Mouse (Mus musculus) hindbrain, postnatal 0 days (tissue): ENCODE measurements around the gene Gm17268. TPM values are rescaled to one million over a fixed set of nuclear protein-coding genes. Genes with fewer than 3 reads are reported as not detected.
A peak's percentile ranks its signal among the peaks of the same experiment; 100 is the strongest.

Experiments used
- ATAC-seq: fragments of 200-750 bp; cut with Nextera tagmentation; 2 replicates; pipeline ENCODE4 v1.8.0; 2017; ENCODE audit warnings: mild to moderate bottlenecking, moderate TSS enrichment, moderate library complexity
- DNase-seq: peaks from one replicate; pipeline ENCODE4 v3.0.0-alpha.2; 2015; ENCODE audit warnings: low spot score
- H3K27ac ChIP-seq: fragments of 300-500 bp; sonication (generic); 2 replicates; pipeline ENCODE4 v1.5.1; 2014; ENCODE audit warnings: mild to moderate bottlenecking
- H3K27me3 ChIP-seq: fragments of 300-500 bp; sonication (generic); 2 replicates; pipeline ENCODE4 v1.6.1; 2014; ENCODE audit warnings: low read length, mixed read lengths; ENCODE audit not compliant: insufficient read depth
- H3K36me3 ChIP-seq: fragments of 300-500 bp; sonication (generic); 2 replicates; pipeline ENCODE4 v1.6.1; 2014; ENCODE audit warnings: low read length, mixed read lengths; ENCODE audit not compliant: insufficient read depth
- H3K4me1 ChIP-seq: fragments of 300-500 bp; sonication (generic); 2 replicates; pipeline ENCODE4 v1.6.1; 2014; ENCODE audit warnings: antibody characterized with exemption, low read length, mixed read lengths; ENCODE audit not compliant: insufficient read depth
- H3K4me2 ChIP-seq: fragments of 300-500 bp; sonication (generic); 2 replicates; pipeline ENCODE4 v1.6.1; 2014; ENCODE audit warnings: low read depth, mild to moderate bottlenecking, low read length, moderate library complexity, mixed read lengths
- H3K4me3 ChIP-seq: fragments of 300-500 bp; sonication (generic); 2 replicates; pipeline ENCODE4 v1.5.1; 2014; ENCODE audit warnings: low read length
- H3K9ac ChIP-seq: fragments of 300-500 bp; sonication (generic); replicated peaks from 2 replicates; pipeline ENCODE4 v1.6.1; 2014; ENCODE audit warnings: mild to moderate bottlenecking, low read length, moderate library complexity, mixed read lengths
- H3K9me3 ChIP-seq: fragments of 300-500 bp; sonication (generic); 2 replicates; pipeline ENCODE4 v1.6.1; 2016; ENCODE audit warnings: low read length, mixed read lengths
- CTCF ChIP-seq: IDR thresholded peaks from 2 replicates; pipeline ENCODE4 v1.5.1; 2016; ENCODE audit warnings: antibody characterized with exemption, control low read depth, low read depth
- WGBS: fragments of 180-500 bp; shearing (Covaris S2); extraction: QIAGEN DNeasy Blood & Tissue Kit; methylation state at CpG from one replicate; pipeline ENCODE4 v1.1.7; 2014; 5-methylcytosine and 5-hydroxymethylcytosine counted together
- polyA plus RNA-seq: library from polyadenylated mRNA; unstranded; fragments of >200 nt; fragmentation: Nextera tagmentation; extraction: Ambion mirVana; gene quantifications from 2 replicates; pipeline ENCODE4 v1.2.1, GENCODE M21; 2015
- total RNA-seq: library from RNA; depleted of rRNA; stranded (reverse); fragments of >200 nt; gene quantifications from 2 replicates; pipeline ENCODE4 v1.2.3, GENCODE M21; 2014

The Gm17268 gene
- total and polyA plus RNA-seq, 2 experiments from 2014 or later: not detected

DNA sequence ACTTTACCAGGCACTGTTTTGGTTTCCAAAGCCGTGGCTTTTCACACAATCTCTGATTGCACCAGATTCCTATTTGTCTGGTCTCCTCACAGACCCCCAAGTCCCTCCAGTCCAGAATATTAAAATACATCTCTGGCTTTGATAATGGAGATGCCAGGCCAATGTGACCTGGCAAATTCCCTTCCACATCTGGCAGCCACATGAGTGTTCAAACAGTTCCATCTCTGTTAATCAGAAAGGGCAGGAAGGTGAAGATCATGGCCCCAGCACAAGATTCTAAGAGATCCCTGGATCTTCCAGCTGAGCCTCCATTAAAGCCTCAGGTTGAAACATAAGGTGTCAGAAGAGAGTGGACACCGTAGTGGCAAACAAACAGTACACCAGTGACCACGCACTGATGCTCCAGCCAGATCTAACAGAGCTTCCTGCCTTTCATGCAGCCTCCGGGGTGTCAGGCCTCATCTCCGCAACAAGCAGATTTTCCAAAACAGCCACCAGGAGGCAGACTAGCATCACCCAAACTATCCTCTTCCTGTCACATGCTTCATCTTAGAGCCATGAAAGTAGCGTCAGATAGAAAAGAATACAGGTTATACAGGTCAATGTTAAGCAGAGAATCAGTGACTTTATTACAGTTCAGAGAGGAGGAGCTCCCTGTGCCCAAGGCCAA lies 9.5 kb upstream of the Gm17268 start:
- 51% methylated on average over 6 of the region's 6 CpGs for WGBS
- Histone ChIP-seq H3K4me2 (no peak overlapping the region), H3K36me3 (no peaks in the 10 kb centered on the region), H3K27ac (no peak overlapping the region), H3K9ac (no peak overlapping the region), H3K27me3 (no peaks in the 10 kb centered on the region), H3K4me3 (no peak overlapping the region), H3K9me3 (no peaks in the 10 kb centered on the region), H3K4me1 (no peaks in the 10 kb centered on the region)
- ATAC-seq (no peak), DNase-seq (peak; percentile 58)
- peak; percentile 70 for TF ChIP-seq CTCF

DNA sequence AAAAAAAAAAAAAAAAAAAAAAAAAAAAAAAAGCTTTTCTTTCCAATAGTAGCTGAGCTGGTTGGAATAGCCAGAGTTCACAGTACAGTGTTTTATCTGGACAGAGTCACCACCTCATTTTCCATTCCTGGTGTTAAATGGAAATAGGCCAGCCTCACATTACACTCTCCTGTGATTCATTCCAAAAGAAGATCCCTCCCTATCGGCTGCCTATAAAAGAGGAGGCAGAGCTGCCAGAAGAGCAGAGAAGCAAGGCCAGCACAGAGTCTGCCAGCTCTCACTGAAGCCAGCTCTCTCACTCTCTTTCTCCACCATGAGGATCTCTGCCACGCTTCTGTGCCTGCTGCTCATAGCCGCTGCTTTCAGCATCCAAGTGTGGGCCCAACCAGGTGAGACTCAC lies 7.1 kb upstream of the Gm17268 start, which contains the start of gene Ccl7:
Gene Ccl7 (plus strand): TSS at position 242 of the 400 bp plus-strand sequence.
- DNase-seq: peak; percentile 36
- no peak for TF ChIP-seq CTCF
- 58% methylated on average over 3 of the region's 3 CpGs for WGBS

GRCm38 (mm10) chr11:82041671-82042080 lies 3.3 kb upstream of the Gm17268 start:
- TF ChIP-seq CTCF: no peak
- Histone ChIP-seq H3K9ac (no peak overlapping the region), H3K27me3 (no peaks in the 10 kb centered on the region), H3K9me3 (no peaks in the 10 kb centered on the region), H3K4me1 (no peaks in the 10 kb centered on the region), H3K36me3 (no peaks in the 10 kb centered on the region), H3K27ac (no peak overlapping the region), H3K4me2 (no peak overlapping the region), H3K4me3 (no peak overlapping the region)
- WGBS: 73% methylated on average over 4 of the region's 4 CpGs
- DNase-seq (no peak), ATAC-seq (no peak)

More for the DNA sequence above, 7.1 kb upstream of the Gm17268 start, which contains the start of gene Ccl7:
- no peak for ATAC-seq
- no peak within 1 kb of the TSS for H3K27ac ChIP-seq
- no peaks in the 10 kb centered on the region for H3K36me3 ChIP-seq
- H3K4me3 ChIP-seq: no peak within 1 kb of the TSS
- H3K9ac ChIP-seq: no peak within 1 kb of the TSS
- H3K27me3 ChIP-seq: no peaks in the 10 kb centered on the region
- H3K4me1 ChIP-seq: no peaks in the 10 kb centered on the region
- H3K4me2 ChIP-seq: no peak within 1 kb of the TSS
- H3K9me3 ChIP-seq: no peaks in the 10 kb centered on the region

DNA sequence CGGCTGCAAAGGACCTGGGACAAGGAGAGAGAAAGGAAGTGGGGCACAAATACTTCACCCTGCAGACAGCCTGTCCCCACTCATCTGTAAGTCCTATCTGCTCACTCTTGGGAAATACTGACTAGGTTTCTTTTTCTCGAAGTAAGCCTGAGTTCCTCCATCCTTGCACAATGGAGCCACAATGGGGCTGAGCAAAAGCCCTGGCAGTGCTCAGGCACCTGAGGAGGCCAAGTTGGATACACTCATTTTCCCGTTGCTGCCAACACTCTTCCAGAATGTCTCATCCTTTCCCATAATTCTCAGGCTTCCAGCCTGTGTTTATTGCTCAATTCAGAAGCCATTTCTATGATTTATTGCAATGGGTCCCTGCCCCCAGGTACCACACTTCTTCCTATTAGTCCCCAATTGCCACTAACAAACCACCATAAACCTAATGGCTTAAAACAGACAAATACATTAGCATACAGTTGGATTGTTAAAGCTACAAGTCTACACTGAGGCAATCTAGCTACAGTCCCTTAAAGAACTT lies 834 bp upstream of the Gm17268 start:
- no peak overlapping the region for H3K27ac ChIP-seq
- no peaks in the 10 kb centered on the region for H3K9me3 ChIP-seq
- H3K4me1 ChIP-seq: 0 out of 2 replicates have a peak, but pooled peaks cover 5% of the 10 kb centered on the region
- no peaks in the 10 kb centered on the region for H3K36me3 ChIP-seq
- no peak for TF ChIP-seq CTCF
- H3K4me2 ChIP-seq: no peak overlapping the region
- H3K4me3 ChIP-seq: no peak overlapping the region
- ATAC-seq (no peak), DNase-seq (no peak)
- WGBS: 68% methylated on average over 3 of the region's 3 CpGs
- H3K9ac ChIP-seq: no peak overlapping the region
- H3K27me3 ChIP-seq: no peaks in the 10 kb centered on the region

DNA sequence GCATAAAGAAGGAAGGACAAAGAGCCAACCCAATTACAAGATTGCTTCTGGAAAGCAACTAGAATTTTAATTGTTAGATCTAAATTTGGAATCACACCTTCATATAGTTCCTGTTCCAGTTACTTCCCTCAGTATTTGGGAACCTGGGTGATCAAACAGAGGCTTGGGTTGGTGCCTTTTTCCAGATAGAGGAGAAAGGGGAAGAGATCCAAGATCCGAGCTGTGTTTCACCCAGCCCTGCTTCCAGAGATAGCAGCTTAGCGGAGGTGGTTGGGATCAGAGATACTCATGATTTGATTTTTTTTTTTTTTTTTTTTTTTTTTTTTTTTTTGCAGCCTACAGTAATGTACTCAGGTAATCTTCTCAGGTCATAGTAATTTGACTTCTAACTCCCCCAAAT lies 2.5 kb downstream of the Gm17268 start:
- Histone ChIP-seq H3K9me3 (no peaks in the 10 kb centered on the region), H3K4me1 (peaks cover 9% of the 10 kb centered on the region; the same call in 1 of the 2 replicates), H3K4me3 (no peak overlapping the region), H3K9ac (no peak overlapping the region), H3K36me3 (no peaks in the 10 kb centered on the region), H3K27me3 (no peaks in the 10 kb centered on the region), H3K4me2 (no peak overlapping the region), H3K27ac (no peak overlapping the region)
- WGBS: 87% methylated on average over 2 of the region's 2 CpGs
- no peak for DNase-seq
- TF ChIP-seq CTCF: no peak
- no peak for ATAC-seq

DNA sequence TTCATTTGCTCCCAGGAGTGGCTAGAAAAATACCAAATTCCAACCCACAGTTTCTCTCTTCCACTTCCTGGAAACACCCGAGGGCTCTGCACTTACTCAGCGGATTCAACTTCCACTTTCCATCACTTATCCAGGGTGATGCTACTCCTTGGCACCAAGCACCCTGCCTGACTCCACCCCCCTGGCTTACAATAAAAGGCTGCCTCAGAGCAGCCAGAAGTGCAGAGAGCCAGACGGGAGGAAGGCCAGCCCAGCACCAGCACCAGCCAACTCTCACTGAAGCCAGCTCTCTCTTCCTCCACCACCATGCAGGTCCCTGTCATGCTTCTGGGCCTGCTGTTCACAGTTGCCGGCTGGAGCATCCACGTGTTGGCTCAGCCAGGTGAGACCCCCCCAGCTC lies 3.0 kb downstream of the Gm17268 start, which contains the start of gene Ccl2:
Gene Ccl2 (plus strand): TSS at position 216 of the 400 bp plus-strand sequence.
- peak; percentile 88 for ATAC-seq
- Histone ChIP-seq H3K9ac (no peak within 1 kb of the TSS), H3K4me3 (no peak within 1 kb of the TSS), H3K4me2 (no peak within 1 kb of the TSS), H3K36me3 (no peaks in the 10 kb centered on the region), H3K27ac (no peak within 1 kb of the TSS), H3K9me3 (no peaks in the 10 kb centered on the region), H3K27me3 (no peaks in the 10 kb centered on the region), H3K4me1 (peaks cover 9% of the 10 kb centered on the region; the same call in 1 of the 2 replicates)
- DNase-seq: peak; percentile 81
- WGBS: 21% methylated on average over 5 of the region's 5 CpGs
- TF ChIP-seq CTCF: no peak

GRCm38 (mm10) chr11:82034446-82034845 lies 3.9 kb downstream of the Gm17268 start:
- TF ChIP-seq CTCF: no peak
- no peak for DNase-seq
- no peak overlapping the region for H3K4me3 ChIP-seq
- H3K27me3 ChIP-seq: no peaks in the 10 kb centered on the region
- no peaks in the 10 kb centered on the region for H3K36me3 ChIP-seq
- peaks cover 9% of the 10 kb centered on the region; the same call in 1 of the 2 replicates for H3K4me1 ChIP-seq
- 91% methylated on average over 7 of the region's 7 CpGs for WGBS
- H3K27ac ChIP-seq: no peak overlapping the region
- no peak overlapping the region for H3K4me2 ChIP-seq
- no peaks in the 10 kb centered on the region for H3K9me3 ChIP-seq
- H3K9ac ChIP-seq: no peak overlapping the region
- ATAC-seq: no peak
